Mouse (Mus musculus) spleen, postnatal 14 days (tissue): Measurements from ENCODE around the gene Lat.
"Not testable (repeated sequence)": the region's sequence is repeated elsewhere in the genome, so short reads cannot be mapped to it uniquely, and the experiment has no call there.

Experiments
- DNase-seq, 2 experiments: peaks; one replicate each; pipeline ENCODE4 v3.0.0; 2021 to 2022; ENCODE audit warnings: low spot score in 2 of 2

Lat gene

GRCm38 (mm10) chr7:126369393-126369792, at the start of gene Lat:
Lat (minus strand) TSS chr7:126369570.
- DNase-seq = peak; percentile 33 to 39

DNA sequence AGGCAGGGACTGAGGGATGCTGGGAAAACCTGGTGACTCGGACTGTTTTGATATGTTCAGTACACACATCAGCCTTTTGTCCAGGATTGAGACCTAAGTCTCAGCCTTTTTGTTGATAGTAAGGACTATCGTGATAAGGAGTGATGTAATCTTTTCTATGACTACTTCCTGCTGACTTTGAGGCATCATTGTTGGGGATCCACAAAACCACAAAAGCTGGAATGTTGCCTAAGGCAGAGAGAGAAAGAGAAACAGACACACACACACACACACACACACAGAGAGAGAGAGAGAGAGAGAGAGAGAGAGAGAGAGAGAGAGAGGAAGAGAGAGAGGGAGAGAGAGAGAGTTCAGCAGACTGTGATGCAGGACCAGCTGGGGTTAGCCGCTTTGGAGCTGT, 49.1 kb upstream of the Lat start:
- no peak for DNase-seq

DNA sequence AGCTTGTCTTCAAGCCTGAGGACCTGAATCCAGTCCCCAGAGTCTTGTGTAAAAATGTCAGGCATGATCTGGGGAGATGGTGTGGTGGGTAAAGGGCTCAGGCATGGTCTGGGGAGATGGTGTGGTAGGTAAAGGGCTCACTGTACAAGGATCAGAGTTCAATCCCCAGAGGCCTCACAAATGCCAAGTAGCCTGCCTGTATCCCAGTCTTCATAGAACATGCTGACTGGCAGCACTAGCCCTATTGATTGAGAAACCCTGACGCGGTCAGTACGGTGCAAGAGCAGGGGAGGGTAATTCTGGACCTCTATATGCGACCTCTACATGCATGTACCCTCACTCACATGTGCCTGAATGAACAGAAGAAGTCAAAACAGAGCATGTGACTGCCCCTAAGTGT, 48.2 kb upstream of the Lat start:
- DNase-seq = no peak

- DNase-seq = no peak
These were observed 47.7 kb upstream of the Lat start for GRCm38 (mm10) chr7:126417045-126417444.

- DNase-seq = no peak
These were observed 47.2 kb upstream of the Lat start for GRCm38 (mm10) chr7:126416615-126417014.

DNA sequence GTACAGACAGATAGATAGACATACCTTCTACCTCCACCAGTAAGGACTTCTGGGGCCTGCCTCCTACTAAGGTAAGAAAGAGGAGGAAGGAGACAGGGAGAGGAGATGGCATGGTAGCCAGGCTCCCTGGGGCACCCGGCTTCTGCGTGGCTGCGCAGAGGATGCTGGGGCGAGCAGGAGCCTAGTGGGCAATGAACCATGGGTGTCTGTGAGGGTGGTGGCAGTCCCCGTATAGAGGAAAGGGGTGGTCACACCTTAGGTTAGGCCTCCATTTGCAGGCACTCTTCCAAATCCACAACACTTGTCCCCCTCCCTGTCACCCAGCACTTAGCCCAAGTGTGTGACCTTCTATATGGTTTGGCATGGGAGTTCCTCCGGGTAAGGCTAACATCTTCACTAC, 45.4 kb upstream of the Lat start, which contains the start of gene Cd19:
Gene Cd19, minus strand, starts transcription at position 165 of the 400 bp plus-strand sequence.
- peak; percentile 30 to 42 for DNase-seq

DNA sequence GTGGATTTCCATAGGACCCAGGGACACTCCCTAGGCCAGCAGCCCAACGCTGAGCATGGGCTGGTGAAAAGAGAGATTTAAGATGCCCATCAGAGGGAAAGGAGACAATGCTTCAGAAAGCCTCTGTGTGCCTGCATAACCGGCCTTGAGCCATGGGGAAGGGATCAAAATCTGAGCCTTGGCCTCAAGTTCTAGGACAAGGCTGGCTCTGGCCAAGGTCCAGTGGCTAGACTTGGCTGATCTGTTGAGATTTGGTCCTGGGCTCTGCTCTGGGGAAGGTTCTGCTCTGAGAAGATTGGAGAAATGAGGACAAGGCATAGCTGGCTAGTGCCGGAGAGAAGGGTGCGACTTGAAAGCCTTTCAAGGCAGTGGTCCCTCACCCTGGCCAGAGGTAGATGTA, 41.7 kb upstream of the Lat start:
- DNase-seq = no peak

GRCm38 (mm10) chr7:126408686-126409085, 39.3 kb upstream of the Lat start:
- no peak for DNase-seq

DNA sequence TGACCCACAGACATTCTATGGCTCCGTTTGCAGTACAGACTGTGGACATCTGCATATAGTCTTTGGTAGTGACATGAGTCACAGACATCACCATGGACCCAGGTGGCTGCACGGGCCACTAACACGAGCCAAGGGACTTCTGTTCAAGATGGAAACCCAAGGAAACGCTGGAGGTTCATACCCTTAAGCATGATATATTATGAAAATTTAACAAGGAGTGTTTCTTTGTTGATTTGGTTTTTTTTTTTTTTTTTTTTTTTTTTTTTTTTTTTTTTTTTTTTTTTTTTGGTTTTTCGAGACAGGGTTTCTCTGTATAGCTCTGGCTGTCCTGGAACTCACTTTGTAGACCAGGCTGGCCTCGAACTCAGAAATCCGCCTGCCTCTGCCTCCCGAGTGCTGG, 33.1 kb upstream of the Lat start:
- not testable (repeated sequence) for DNase-seq

- peak; percentile 76 to 88 for DNase-seq
These were observed 30.2 kb upstream of the Lat start for GRCm38 (mm10) chr7:126399548-126399947.

GRCm38 (mm10) chr7:126397822-126398221, 28.5 kb upstream of the Lat start:
- no peak for DNase-seq

DNA sequence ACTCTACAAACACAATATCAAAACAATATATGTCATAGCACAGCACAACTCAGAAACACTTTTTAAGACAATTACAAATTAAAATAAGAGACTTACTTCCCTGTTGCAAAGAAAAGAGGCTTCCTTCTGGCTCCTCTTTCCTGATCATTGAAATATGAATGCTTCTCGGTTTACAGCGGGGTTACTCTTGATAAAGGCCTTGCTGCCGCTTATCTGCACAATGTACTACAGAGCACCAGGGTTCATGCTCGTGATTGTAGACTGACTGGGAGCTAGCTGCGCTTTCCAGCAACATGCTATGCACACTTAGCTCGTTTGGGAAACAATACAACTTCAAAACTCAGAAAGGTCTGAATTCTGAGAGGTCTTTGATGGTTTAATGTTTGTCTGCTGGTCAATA, 27.9 kb upstream of the Lat start:
- no peak for DNase-seq

- peak; percentile 88 to 90 for DNase-seq
These were observed 27.1 kb upstream of the Lat start, which contains the start of gene Nfatc2ip for GRCm38 (mm10) chr7:126396298-126397119. Nfatc2ip (minus strand) TSS chr7:126396737.

GRCm38 (mm10) chr7:126392086-126392884, 22.9 kb upstream of the Lat start:
- DNase-seq = not testable (repeated sequence)

- DNase-seq = no peak
These were observed 18.8 kb upstream of the Lat start for GRCm38 (mm10) chr7:126388185-126388584.

DNA sequence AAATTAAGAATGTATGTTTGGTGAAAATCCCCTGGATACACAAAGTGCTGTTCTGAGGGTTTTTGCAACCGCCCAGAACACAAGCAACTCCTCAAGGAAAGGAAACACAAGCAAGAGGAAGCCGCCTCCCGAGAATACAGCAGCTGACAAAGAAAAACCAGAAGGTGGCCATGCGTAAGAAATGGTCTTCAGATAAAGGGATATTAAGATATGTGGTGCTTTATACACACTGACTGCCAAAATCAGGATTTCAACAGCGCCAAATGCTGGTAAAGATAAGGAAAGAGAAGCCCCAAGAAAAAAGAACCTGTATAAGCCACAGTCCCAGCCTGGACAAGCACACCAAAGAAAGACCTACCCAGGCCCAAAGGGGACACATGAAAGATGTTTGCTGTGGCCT, 14.2 kb upstream of the Lat start:
- DNase-seq = no peak

GRCm38 (mm10) chr7:126377278-126378158, 8.1 kb upstream of the Lat start, which contains the start of gene Spns1:
Spns1 (minus strand) TSS chr7:126377450.
- peak; percentile 82 to 86 for DNase-seq

GRCm38 (mm10) chr7:126376903-126377277, 7.5 kb upstream of the Lat start:
- no peak for DNase-seq

DNA sequence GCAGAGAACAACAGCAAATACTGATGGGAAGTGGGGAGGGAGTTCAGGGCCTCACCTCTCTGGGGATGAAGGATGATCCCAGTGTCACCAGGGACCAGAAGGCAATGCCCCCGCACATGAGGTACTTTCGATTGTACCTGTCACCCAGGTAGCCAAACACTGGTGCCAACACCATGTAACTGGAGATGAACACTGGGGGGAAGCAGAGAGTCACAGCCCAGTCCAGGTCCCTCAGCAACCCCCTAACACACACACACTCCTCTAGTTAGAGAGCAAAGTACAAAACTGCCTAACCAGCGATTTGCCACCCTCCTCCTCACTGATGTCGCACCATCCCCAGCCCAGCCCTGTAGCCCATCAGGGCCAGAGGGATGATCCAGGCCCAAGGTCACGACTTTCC, 5.6 kb upstream of the Lat start:
- DNase-seq = no peak

GRCm38 (mm10) chr7:126374526-126374925, 5.2 kb upstream of the Lat start:
- DNase-seq = no peak

GRCm38 (mm10) chr7:126373007-126373406, 3.6 kb upstream of the Lat start:
- no peak for DNase-seq

GRCm38 (mm10) chr7:126368367-126368766, 1.0 kb downstream of the Lat start:
- DNase-seq = no peak
